Mouse (Mus musculus) lung, postnatal 0 days (tissue): ENCODE measurements around the gene Zfp64. TPM values are rescaled to one million over a fixed set of nuclear protein-coding genes. Genes with fewer than 3 reads are reported as not detected.

Experiments
- ATAC-seq: fragments of 200-750 bp; cut with Nextera tagmentation; 2 replicates; pipeline ENCODE4 v1.8.0; 2017; ENCODE audit warnings: moderate library complexity
- DNase-seq: peaks from one replicate; pipeline ENCODE4 v3.0.0-alpha.2; 2016; ENCODE audit warnings: low spot score
- H3K27ac ChIP-seq: fragments of 300-500 bp; sonication (generic); 2 replicates; pipeline ENCODE4 v1.5.1; 2014; ENCODE audit warnings: antibody characterized with exemption, mild to moderate bottlenecking, low read length, mixed read lengths
- H3K27me3 ChIP-seq: fragments of 300-500 bp; sonication (generic); replicated peaks from 2 replicates; pipeline ENCODE4 v1.6.1; 2014; ENCODE audit warnings: low read length, mixed read lengths; ENCODE audit not compliant: insufficient read depth
- H3K36me3 ChIP-seq: fragments of 300-500 bp; sonication (generic); 2 replicates; pipeline ENCODE4 v1.6.1; 2014; ENCODE audit warnings: low read length, mixed read lengths; ENCODE audit not compliant: insufficient read depth
- H3K4me1 ChIP-seq: fragments of 300-500 bp; sonication (generic); 2 replicates; pipeline ENCODE4 v1.6.1; 2014; ENCODE audit warnings: antibody characterized with exemption, low read depth, low read length, mixed read lengths; ENCODE audit not compliant: insufficient read depth
- H3K4me2 ChIP-seq: fragments of 300-500 bp; sonication (generic); replicated peaks from 2 replicates; pipeline ENCODE4 v1.6.1; 2014; ENCODE audit warnings: low read depth, mild to moderate bottlenecking, low read length, moderate library complexity, mixed read lengths
- H3K4me3 ChIP-seq: fragments of 300-500 bp; sonication (generic); 2 replicates; pipeline ENCODE4 v1.5.1; 2014; ENCODE audit warnings: low read depth, low read length
- H3K9ac ChIP-seq: fragments of 300-500 bp; sonication (generic); replicated peaks from 2 replicates; pipeline ENCODE4 v1.6.1; 2014; ENCODE audit warnings: low read depth, mild to moderate bottlenecking
- H3K9me3 ChIP-seq: fragments of 300-500 bp; sonication (generic); 2 replicates; pipeline ENCODE4 v1.6.1; 2016; ENCODE audit warnings: low read length, mixed read lengths
- CTCF ChIP-seq: IDR thresholded peaks from 2 replicates; pipeline ENCODE4 v1.5.1; 2016; ENCODE audit warnings: antibody characterized with exemption, mild to moderate bottlenecking
- EP300 ChIP-seq: IDR thresholded peaks from 2 replicates; pipeline ENCODE4 v1.6.1; 2016; ENCODE audit warnings: antibody characterized with exemption, mild to moderate bottlenecking, control low read depth
- WGBS: fragments of 180-500 bp; shearing (Covaris S2); extraction: QIAGEN DNeasy Blood & Tissue Kit; methylation state at CpG from one replicate; pipeline ENCODE4 v1.1.7; 2014; 5-methylcytosine and 5-hydroxymethylcytosine counted together
- polyA plus RNA-seq: library from polyadenylated mRNA; unstranded; fragments of >200 nt; fragmentation: Nextera tagmentation; extraction: Ambion mirVana; gene quantifications from 2 replicates; pipeline ENCODE4 v1.2.1, GENCODE M21; 2015

The Zfp64 gene
- polyA plus RNA-seq, 1 experiment from 2014 or later: 15.8 TPM

DNA sequence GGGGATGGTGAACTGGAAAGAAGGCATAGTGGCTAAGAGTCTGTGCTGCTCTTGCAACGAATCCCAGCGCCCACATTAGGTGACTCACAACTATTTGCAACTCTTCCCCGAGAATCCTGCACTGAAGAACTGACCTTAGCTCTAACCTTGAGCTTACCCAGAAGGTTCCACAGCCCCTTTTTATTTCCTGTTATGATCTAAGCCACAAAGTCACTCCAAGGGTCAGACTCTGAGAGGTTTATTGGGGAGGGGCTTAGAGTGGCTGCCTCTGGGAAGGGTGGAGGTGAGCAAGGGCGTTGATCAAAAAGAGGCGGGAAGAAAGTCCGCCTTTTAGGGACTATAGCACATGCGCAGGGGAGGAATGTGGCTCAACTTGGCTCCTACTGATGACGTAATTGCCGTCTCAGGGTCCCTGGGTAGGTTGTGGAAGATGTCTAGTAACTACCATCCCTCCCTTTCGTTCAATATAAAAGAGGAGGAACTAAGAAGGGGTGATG lies 511 bp upstream of the Zfp64 start:
- TF ChIP-seq CTCF (no peak), EP300 (no peak)
- DNase-seq (no peak), ATAC-seq (peak; percentile 1; the same call in 1 of the 2 replicates)
- Histone ChIP-seq H3K27me3 (no peaks in the 10 kb centered on the region), H3K9me3 (no peaks in the 10 kb centered on the region), H3K4me3 (peak overlapping the region; percentile 78), H3K4me2 (peak overlapping the region; percentile 91), H3K9ac (0 out of 2 replicates have a peak overlapping the region, but pooled peaks have one; percentile 87), H3K36me3 (peaks cover 7% of the 10 kb centered on the region; the same call in 1 of the 2 replicates), H3K27ac (peak overlapping the region; percentile 78; the same call in 1 of the 2 replicates), H3K4me1 (peaks cover 11% of the 10 kb centered on the region; the same call in 1 of the 2 replicates)
- WGBS: 56% methylated on average over 10 of the region's 10 CpGs

DNA sequence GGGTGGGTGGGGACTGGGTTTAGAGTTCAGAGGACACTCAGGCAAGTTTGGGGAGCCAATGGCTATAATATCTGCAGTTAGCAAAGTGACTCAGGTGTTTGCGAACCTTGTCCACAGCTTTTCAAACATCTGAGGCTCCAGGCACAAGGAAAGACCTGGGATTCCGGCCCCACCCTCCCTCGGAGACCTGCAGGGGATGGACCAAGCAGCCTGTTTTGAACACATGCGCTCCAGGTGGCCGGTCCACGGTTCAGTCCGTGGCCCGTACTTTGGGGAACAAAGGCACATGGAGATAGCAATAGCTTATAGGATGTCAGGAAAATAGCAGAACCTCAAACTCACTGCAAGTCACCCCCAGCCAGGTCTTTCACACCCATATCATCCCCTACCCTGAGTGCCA lies 1.0 kb downstream of the Zfp64 start:
- H3K4me3 ChIP-seq: peak overlapping the region; percentile 78
- no peak for ATAC-seq
- DNase-seq: no peak
- no peaks in the 10 kb centered on the region for H3K27me3 ChIP-seq
- peak overlapping the region; percentile 91 for H3K4me2 ChIP-seq
- peaks cover 19% of the 10 kb centered on the region for H3K36me3 ChIP-seq
- H3K9me3 ChIP-seq: no peaks in the 10 kb centered on the region
- H3K27ac ChIP-seq: peak overlapping the region; percentile 78
- H3K4me1 ChIP-seq: peaks cover 11% of the 10 kb centered on the region; the same call in 1 of the 2 replicates
- H3K9ac ChIP-seq: peak overlapping the region; percentile 87
- WGBS: 7% methylated on average over 8 of the region's 8 CpGs
- TF ChIP-seq CTCF (no peak), EP300 (no peak)

GRCm38 (mm10) chr2:168948506-168948905 lies 6.9 kb downstream of the Zfp64 start:
- no peaks in the 10 kb centered on the region for H3K27me3 ChIP-seq
- DNase-seq: no peak
- WGBS: 82% methylated on average over 6 of the region's 6 CpGs
- TF ChIP-seq EP300 (no peak), CTCF (no peak)
- no peak overlapping the region for H3K4me3 ChIP-seq
- no peaks in the 10 kb centered on the region for H3K4me1 ChIP-seq
- H3K27ac ChIP-seq: no peak overlapping the region
- peaks cover 31% of the 10 kb centered on the region for H3K36me3 ChIP-seq
- ATAC-seq: no peak
- no peak overlapping the region for H3K4me2 ChIP-seq
- no peaks in the 10 kb centered on the region for H3K9me3 ChIP-seq
- H3K9ac ChIP-seq: no peak overlapping the region

- H3K4me3 ChIP-seq: no peak overlapping the region
- H3K27ac ChIP-seq: no peak overlapping the region
- TF ChIP-seq CTCF: peak; percentile 50
- TF ChIP-seq EP300: no peak
- WGBS: 76% methylated on average over 1 of the region's 1 CpGs
- H3K36me3 ChIP-seq: peaks cover 31% of the 10 kb centered on the region
- H3K9ac ChIP-seq: no peak overlapping the region
- DNase-seq (no peak), ATAC-seq (no peak)
- H3K9me3 ChIP-seq: no peaks in the 10 kb centered on the region
- no peaks in the 10 kb centered on the region for H3K4me1 ChIP-seq
- no peak overlapping the region for H3K4me2 ChIP-seq
- no peaks in the 10 kb centered on the region for H3K27me3 ChIP-seq
These were observed 7.7 kb downstream of the Zfp64 start for GRCm38 (mm10) chr2:168947663-168948062.

- Histone ChIP-seq H3K4me3 (no peak overlapping the region), H3K9me3 (no peaks in the 10 kb centered on the region), H3K4me2 (no peak overlapping the region), H3K9ac (no peak overlapping the region), H3K4me1 (no peaks in the 10 kb centered on the region), H3K27me3 (no peaks in the 10 kb centered on the region), H3K36me3 (peaks cover 28% of the 10 kb centered on the region; the same call in 1 of the 2 replicates), H3K27ac (no peak overlapping the region)
- 91% methylated on average over 4 of the region's 4 CpGs for WGBS
- no peak for DNase-seq
- TF ChIP-seq CTCF (no peak), EP300 (no peak)
- no peak for ATAC-seq
These were observed 11.4 kb downstream of the Zfp64 start for GRCm38 (mm10) chr2:168944011-168944410.

- Histone ChIP-seq H3K4me2 (no peak overlapping the region), H3K9me3 (no peaks in the 10 kb centered on the region), H3K27ac (no peak overlapping the region), H3K4me3 (no peak overlapping the region), H3K27me3 (no peaks in the 10 kb centered on the region), H3K36me3 (peaks cover 31% of the 10 kb centered on the region; the same call in 1 of the 2 replicates), H3K4me1 (no peaks in the 10 kb centered on the region), H3K9ac (no peak overlapping the region)
- TF ChIP-seq EP300 (no peak), CTCF (no peak)
- DNase-seq: no peak
- 95% methylated on average over 8 of the region's 8 CpGs for WGBS
- no peak for ATAC-seq
These were observed 15.4 kb downstream of the Zfp64 start for GRCm38 (mm10) chr2:168939941-168940340.
